Mouse (Mus musculus) neural tube, embryonic 10.5 days (tissue): ENCODE data around the gene Gm21190.
"Not testable (repeated sequence)": the region's sequence is repeated elsewhere in the genome, so short reads cannot be mapped to it uniquely, and the experiment has no call there.

Experiments
- DNase-seq: peaks from one replicate; pipeline ENCODE4 v3.0.0-alpha.2; 2017; ENCODE audit warnings: low spot score; ENCODE audit errors: extremely low spot score

Gene Gm21190

DNA sequence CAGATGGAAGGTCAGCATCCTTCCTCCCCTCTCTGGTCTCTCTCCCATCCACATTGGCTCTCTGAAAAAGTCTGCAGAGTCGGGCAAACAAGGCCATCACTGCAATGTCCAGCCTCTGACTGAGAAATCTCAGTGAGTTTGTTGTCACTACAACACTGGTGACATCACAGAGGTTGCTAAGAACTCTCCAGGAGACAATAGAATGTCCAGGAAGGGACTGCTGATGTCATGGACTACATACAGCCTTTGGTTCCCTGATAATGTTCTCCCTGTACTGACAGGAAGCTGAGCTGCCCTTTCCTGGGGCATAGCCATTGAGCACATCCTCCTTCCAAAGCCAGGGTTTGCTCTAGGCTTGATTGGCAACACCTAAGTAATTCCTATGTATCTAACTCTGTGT lies at the start of gene Gm21190:
Gm21190 (minus strand) TSS at position 101 of the 400 bp plus-strand sequence.
- DNase-seq, result not testable (repeated sequence)

DNA sequence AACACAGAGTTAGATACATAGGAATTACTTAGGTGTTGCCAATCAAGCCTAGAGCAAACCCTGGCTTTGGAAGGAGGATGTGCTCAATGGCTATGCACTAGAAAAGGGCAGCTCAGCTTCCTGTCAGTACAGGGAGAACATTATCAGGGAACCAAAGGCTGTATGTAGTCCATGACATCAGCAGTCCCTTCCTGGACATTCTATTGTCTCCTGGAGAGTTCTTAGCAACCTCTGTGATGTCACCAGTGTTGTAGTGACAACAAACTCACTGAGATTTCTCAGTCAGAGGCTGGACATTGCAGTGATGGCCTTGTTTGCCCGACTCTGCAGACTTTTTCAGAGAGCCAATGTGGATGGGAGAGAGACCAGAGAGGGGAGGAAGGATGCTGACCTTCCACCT lies 48.0 kb upstream of the Gm21190 start, which contains the start of gene Gm21083:
Gm21083 (plus strand) TSS at position 301 of the 400 bp plus-strand sequence.
- DNase-seq, result not testable (repeated sequence)

DNA sequence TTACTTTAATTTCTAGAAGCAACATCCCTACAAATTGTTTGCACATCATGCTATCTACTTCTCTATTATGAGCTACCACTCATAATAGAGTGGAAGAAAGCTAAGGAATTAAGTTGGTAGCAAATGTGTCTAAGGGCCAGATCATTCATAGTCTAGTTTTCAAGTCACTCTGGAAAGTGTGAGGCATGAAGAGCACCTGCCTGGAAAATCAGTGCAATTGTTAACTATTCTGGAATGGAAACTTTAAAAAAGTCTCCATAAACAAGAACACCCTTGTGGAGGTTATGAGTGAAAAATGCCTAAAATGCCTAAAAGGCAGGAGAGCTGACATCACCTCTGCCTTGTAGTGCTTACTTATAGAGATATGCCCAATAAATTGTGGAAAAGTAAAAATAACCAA lies 44.7 kb upstream of the Gm21190 start:
- DNase-seq, result not testable (repeated sequence)

GRCm38 (mm10) chr5:15561425-15562264 lies 32.6 kb upstream of the Gm21190 start:
- not testable (repeated sequence) for DNase-seq

GRCm38 (mm10) chr5:15558654-15559053 lies 29.6 kb upstream of the Gm21190 start:
- DNase-seq, result not testable (repeated sequence)

DNA sequence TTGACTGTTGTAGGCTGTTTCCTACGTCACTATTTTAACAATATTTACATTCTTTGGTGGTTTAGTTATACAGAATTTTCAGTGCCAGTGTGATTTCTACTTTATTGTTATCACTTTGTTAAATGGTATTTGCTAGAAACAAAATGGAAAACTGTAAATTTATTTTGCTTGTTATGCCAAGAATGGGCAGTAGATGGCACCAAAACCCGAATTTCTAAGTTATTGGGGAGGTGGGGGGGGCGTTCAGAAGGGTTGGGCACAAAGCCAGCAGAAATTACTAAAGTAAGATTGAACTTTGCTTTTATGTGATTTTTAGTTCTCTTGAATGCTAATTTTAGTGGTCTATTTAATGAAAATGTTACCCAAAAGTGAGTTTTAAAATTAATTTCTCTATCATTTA lies 20.6 kb upstream of the Gm21190 start:
- not testable (repeated sequence) for DNase-seq

DNA sequence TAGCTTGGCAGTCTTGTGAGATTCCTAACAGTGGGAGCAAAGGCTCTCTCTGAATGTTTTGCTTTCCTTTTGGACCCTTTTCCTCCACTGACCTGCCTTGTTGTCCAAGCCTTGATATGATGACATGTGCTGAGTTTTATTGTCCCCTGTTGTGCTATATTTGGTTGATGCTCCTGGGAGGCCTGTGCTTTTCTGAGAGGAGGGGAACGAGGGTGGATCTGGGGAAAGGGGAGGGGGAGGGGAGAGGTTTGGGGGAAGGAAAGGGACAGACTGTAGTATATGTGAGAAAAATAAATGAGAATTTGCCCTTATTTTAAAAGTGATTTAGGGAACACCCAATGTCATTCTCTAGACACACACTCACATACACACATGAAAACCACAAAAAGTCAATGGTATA lies 20.1 kb upstream of the Gm21190 start:
- peak; percentile 14 for DNase-seq

DNA sequence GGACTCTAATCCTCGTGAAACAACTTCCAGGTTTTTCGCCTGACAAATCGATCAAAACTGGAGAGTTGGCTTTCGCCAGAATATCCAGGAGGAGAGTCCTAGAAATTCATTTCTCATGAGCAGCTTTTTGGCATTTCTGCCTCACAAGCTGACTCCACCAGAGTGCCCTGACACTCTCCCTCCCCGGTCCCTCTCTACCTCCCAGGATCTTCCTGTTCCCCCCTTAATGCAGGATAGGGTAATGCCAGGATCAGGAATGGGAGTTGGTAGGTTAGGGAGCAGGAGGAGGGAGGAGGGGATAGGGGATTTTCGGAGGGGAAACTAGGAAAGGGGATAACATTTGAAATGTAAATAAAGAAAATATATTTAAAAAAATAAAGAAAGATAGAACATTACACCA lies 19.6 kb upstream of the Gm21190 start:
- DNase-seq, result not testable (repeated sequence)

DNA sequence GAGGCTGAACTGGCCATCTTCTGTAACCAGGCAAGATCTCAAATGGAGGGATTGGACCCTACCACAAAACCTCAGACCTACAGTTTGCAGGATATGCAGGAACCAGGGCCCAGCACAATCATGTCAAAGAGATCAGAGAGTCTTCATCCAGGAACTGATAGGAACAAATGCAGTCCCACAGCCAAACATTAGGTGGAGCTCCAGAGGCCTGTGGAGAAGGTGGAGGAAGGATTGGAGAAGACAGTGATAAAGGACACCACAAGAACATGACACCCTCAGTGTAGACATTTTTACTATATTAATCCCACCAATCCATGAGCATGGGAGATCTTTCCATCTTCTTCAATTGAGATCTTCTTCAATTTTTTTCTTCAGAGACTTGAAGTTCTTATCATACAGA lies 6.6 kb downstream of the Gm21190 start:
- not testable (repeated sequence) for DNase-seq

- DNase-seq, result not testable (repeated sequence)
Measured at GRCm38 (mm10) chr5:15522028-15522427, 7.0 kb downstream of the Gm21190 start.

DNA sequence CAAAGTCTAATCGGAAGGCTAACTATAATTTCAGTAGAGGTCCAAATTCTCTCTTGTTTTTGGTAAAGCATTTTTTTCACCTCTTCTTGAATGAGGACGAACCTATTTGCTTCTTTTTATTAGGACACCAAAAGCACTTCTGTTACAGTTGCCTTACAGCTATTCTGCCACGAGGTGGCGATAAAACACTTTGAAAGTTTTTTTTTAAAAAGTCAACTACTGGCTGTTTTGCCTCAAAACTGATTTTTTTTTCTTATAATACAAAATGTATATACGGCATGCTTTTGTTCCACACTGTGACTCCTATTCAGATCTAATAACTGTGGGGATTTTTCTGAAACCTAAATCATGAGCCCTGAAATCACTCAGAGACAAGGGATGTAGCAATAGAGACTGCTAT lies 8.6 kb downstream of the Gm21190 start:
- not testable (repeated sequence) for DNase-seq

DNA sequence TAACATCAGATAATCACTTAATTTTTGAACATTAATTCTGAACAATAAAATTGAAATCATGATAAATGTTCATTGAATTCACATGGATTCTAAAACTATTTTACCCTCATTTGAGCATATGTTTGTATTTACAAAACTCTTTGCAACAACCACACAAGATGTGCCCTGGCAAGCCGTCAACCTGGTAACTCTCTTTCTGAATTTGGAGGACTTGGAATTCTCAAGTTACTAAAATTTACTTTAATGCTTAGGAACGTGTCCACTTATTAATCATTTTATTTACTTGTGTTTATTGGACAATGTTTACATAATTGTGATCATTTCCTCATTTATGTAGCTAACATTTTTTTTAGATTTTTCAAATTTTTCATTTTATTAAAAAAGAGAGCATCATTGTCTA lies 11.9 kb downstream of the Gm21190 start:
- DNase-seq, result not testable (repeated sequence)

DNA sequence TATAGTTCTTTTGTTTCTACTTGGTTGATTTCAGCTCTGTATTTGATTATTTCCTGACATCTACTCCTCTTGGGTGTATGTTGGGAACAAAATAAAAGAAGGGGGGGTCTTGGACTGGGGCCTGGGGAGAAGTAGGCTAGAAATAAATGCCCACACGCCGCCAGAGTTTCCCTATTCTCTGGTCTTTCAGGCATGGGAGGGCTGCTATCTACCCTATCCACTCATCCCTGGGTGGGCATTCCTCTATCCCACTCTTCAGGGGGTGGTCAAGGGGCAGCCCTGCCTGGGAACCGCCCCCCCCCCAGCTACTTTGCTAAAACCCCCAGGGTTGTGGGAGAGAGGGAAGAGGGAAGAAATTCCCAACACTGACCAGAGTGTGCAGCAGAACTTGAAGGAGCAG lies 16.8 kb downstream of the Gm21190 start:
- not testable (repeated sequence) for DNase-seq

GRCm38 (mm10) chr5:15509911-15510310 lies 19.1 kb downstream of the Gm21190 start:
- not testable (repeated sequence) for DNase-seq

DNA sequence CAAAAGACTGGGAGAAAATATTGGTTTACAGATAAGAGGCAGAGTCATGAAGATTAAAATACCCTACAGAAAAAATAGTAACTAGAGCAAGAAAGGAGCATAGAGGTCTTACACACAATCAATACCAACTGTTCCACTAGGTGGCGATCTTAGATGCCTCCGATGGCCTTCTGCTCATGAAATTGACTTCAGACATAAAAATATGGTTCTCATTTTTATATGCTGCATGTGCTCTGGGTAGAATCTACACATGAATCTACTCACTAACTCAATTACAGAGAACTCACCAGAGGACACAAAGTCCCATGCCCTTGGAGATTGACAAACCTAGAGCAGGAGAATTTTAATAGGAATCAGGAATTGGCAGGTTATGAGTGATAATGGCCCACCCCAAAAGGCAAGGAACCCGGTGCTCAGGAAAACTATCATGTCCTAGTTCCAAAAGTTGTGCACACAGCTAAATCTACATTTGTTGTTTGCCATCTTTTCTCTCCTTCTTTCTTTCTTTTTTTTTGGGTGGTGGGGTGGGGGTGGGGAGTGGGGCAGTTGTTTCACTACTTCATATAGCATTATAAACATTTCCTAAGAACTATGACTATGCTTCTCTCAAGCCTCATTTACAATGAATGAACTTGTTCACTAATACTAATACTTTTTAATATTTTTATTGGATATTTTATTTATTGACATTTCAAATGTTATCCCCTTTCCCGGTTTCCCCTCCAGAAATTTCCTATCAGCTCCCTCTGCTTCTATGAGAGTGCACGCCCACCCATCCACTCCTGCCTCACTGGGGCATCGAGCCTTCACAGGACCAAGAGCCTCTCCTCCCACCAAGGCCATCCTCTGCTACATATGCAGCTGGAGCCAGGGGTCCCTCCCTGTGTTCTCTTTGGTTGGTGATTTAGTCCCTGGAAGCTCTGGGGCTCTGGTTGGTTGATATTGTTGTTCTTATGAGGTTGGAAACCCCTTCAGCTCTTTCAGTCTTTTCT lies 20.3 kb downstream of the Gm21190 start:
- DNase-seq, result not testable (repeated sequence)

DNA sequence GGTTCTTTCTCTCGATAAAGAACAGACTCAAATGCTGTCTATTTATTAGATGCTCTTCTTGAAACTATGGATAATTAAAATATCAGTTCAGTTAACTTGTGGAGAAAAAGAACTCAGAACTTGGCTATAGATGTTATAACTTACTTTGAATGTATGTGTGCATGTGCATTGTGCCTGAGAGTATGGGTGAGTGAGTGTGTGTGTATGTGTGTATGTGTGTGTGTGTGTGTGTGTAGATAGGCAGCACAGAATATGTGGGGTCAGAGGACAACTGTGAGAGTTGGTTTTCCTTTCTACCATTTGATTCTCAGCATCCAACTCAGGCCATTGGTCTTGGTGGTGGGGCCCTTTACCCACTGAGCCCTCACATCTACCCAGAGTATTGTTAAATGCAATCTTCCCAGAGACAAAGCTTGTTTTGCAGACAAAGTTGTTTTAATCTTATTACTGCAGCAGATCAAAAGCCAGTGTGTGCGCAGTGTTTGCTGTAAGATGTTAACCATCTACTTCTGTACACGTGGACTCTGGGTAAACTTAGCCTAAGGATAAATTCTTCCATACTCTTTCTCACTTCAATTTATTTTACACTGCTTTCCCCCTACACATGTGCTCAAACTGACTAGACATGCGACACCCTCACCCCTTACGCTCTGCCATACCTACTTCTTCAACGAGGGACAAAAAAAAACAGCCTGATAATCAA lies 21.1 kb downstream of the Gm21190 start:
- not testable (repeated sequence) for DNase-seq

DNA sequence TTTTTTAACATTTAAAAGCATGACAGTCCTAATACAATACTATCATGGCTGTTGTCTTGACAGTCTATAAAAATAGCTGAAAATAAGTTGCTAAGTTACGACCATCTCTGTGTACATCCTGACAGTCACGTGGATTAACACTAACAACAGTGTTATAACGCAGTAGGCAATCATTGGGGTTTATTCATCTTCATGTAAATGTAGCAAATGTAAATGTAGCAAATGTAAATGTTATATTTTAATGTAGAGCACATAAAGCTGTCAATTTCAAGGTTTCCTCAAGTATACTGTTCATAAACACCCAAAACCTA lies 21.8 kb downstream of the Gm21190 start:
- DNase-seq, result no peak

GRCm38 (mm10) chr5:15506575-15507308 lies 22.3 kb downstream of the Gm21190 start:
- DNase-seq, result peak; percentile 54

- not testable (repeated sequence) for DNase-seq
Measured at GRCm38 (mm10) chr5:15498774-15499400, 30.1 kb downstream of the Gm21190 start.

- not testable (repeated sequence) for DNase-seq
Measured at GRCm38 (mm10) chr5:15498350-15498749, 30.7 kb downstream of the Gm21190 start.
